Mouse (Mus musculus) embryonic facial prominence, embryonic 14.5 days (tissue): ENCODE measurements at regions not wholly inside any gene's neighbourhood (a gene's known extent, or its start where the extent isn't known, plus 50 kb on each side); places are given as distances from the start of the nearest gene placed in this dataset.

Experiments used
- ATAC-seq: fragments of 200-750 bp; cut with Nextera tagmentation; 2 replicates; pipeline ENCODE4 v1.8.0; 2017; ENCODE audit warnings: low read depth, moderate number of reproducible peaks, moderate TSS enrichment
- DNase-seq: peaks from one replicate; pipeline ENCODE4 v3.0.0-alpha.2; 2015; ENCODE audit warnings: low spot score
- H3K27ac ChIP-seq: fragments of 300-500 bp; sonication (generic); replicated peaks from 2 replicates; pipeline ENCODE4 v1.5.1; 2014; ENCODE audit warnings: low read depth, mild to moderate bottlenecking, low read length, moderate library complexity
- H3K27me3 ChIP-seq: fragments of 300-500 bp; sonication (generic); replicated peaks from 2 replicates; pipeline ENCODE4 v1.6.1; 2014; ENCODE audit warnings: low read length; ENCODE audit not compliant: control insufficient read depth, insufficient read depth
- H3K36me3 ChIP-seq: fragments of 300-500 bp; sonication (generic); 2 replicates; pipeline ENCODE4 v1.6.1; 2014; ENCODE audit warnings: low read length, mixed read lengths; ENCODE audit not compliant: control insufficient read depth, insufficient read depth
- H3K4me1 ChIP-seq: fragments of 300-500 bp; sonication (generic); 2 replicates; pipeline ENCODE4 v1.6.1; 2014; ENCODE audit warnings: antibody characterized with exemption, low read length; ENCODE audit not compliant: control insufficient read depth, insufficient read depth
- H3K4me2 ChIP-seq: fragments of 300-500 bp; sonication (generic); 2 replicates; pipeline ENCODE4 v1.6.1; 2014; ENCODE audit warnings: low read depth, mild to moderate bottlenecking, low read length, moderate library complexity, mixed read lengths
- H3K4me3 ChIP-seq: fragments of 300-500 bp; sonication (generic); 2 replicates; pipeline ENCODE4 v1.5.1; 2014; ENCODE audit warnings: low read depth, mild to moderate bottlenecking, low read length
- H3K9ac ChIP-seq: fragments of 300-500 bp; sonication (generic); 2 replicates; pipeline ENCODE4 v1.6.1; 2014; ENCODE audit warnings: low read depth, mild to moderate bottlenecking, low read length, moderate library complexity, mixed read lengths
- H3K9me3 ChIP-seq: fragments of 300-500 bp; sonication (generic); 2 replicates; pipeline ENCODE4 v1.6.1; 2016; ENCODE audit warnings: low read length; ENCODE audit not compliant: control insufficient read depth
- WGBS: fragments of 180-500 bp; shearing (Covaris S2); extraction: QIAGEN DNeasy Blood & Tissue Kit; methylation state at CpG from one replicate; pipeline ENCODE4 v1.1.7; 2014; 5-methylcytosine and 5-hydroxymethylcytosine counted together

DNA sequence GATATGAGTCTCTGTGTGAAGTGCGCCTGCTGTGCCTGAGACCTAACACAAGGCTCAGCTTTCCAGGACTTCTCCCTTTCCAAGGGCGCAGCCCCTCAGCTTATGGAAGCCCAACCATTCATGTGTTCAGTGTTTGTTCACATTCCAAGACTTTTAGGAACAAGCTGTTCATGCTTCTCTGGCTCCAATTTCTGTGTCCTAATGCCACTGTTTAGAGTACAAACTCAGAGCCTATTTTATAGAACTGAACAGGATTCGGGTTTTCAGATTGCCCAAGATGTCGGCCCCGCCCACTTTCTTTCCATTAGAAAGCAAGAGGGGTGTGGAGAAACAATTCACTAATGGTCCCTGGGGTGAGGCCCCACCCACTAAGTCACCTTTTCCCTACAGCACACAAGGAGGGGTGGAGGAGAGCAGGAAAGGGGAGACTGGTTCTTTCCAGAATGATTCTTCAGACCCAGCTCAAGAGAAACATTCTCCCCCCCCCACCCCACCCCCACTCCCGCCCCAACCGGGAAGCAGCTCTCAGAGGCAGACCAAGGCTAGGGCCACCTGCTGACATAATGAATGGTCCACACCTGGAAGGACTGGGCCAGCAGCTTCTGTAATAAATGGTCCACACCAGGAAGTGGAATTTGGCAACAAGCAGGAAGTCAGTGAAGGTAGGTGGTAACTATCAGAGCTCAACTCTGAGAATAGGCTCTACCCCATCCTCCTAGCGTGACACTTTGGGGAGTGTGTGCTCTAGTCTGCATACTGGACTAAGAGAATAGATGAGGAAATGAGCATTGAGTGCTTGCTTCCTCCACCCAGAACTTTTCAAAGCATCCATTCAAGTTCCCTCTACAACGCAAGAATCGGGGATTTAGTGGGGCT, 120.2 kb upstream of the Zfp648 start:
- H3K27me3 ChIP-seq = no peaks in the 10 kb centered on the region
- no peaks in the 10 kb centered on the region for H3K36me3 ChIP-seq
- DNase-seq (peak; percentile 51), ATAC-seq (no peak)
- no peaks in the 10 kb centered on the region for H3K4me1 ChIP-seq
- no peak overlapping the region for H3K9ac ChIP-seq
- H3K4me3 ChIP-seq = no peak overlapping the region
- H3K9me3 ChIP-seq = no peaks in the 10 kb centered on the region
- 53% methylated on average over 10 of the region's 10 CpGs for WGBS
- no peak overlapping the region for H3K27ac ChIP-seq
- no peak overlapping the region for H3K4me2 ChIP-seq

DNA sequence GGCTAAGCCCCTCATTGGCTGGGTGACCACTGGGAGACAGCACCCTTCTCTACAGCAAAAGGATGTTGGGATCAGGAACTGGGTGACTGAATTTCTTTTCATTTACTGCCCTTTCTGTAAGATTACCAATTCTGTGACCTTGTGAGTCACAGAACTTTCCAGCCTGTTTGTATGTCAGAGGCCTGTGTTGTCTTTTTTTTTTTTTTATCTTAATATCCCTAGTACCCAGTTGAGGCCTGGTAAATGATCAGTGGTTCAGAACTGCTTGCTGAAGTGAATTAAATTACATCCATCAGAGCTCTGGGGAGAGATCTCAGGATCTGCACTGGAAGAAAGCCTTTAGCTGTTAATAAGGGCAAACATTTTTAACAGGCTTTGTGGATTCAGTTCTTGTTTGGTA, 114.8 kb upstream of the Zfp648 start:
- H3K9me3 ChIP-seq = no peaks in the 10 kb centered on the region
- no peaks in the 10 kb centered on the region for H3K27me3 ChIP-seq
- no peak for ATAC-seq
- no peak for DNase-seq
- H3K4me2 ChIP-seq = no peak overlapping the region
- H3K9ac ChIP-seq = no peak overlapping the region
- no peak overlapping the region for H3K27ac ChIP-seq
- H3K4me3 ChIP-seq = no peak overlapping the region
- no peaks in the 10 kb centered on the region for H3K36me3 ChIP-seq
- no peaks in the 10 kb centered on the region for H3K4me1 ChIP-seq

- no peaks in the 10 kb centered on the region for H3K9me3 ChIP-seq
- H3K4me1 ChIP-seq = no peaks in the 10 kb centered on the region
- no peak overlapping the region for H3K4me2 ChIP-seq
- H3K27me3 ChIP-seq = no peaks in the 10 kb centered on the region
- ATAC-seq = no peak
- H3K36me3 ChIP-seq = no peaks in the 10 kb centered on the region
- WGBS = 77% methylated on average over 3 of the region's 3 CpGs
- DNase-seq = no peak
- no peak overlapping the region for H3K4me3 ChIP-seq
- no peak overlapping the region for H3K9ac ChIP-seq
- no peak overlapping the region for H3K27ac ChIP-seq
Measured at GRCm38 (mm10) chr1:154089815-154090214, 111.2 kb upstream of the Zfp648 start.

GRCm38 (mm10) chr1:154090521-154091490, 110.2 kb upstream of the Zfp648 start:
- Histone ChIP-seq H3K4me3 (no peak overlapping the region), H3K9me3 (no peaks in the 10 kb centered on the region), H3K9ac (no peak overlapping the region), H3K4me2 (no peak overlapping the region), H3K36me3 (no peaks in the 10 kb centered on the region), H3K27ac (no peak overlapping the region), H3K27me3 (no peaks in the 10 kb centered on the region), H3K4me1 (no peaks in the 10 kb centered on the region)
- ATAC-seq = no peak
- WGBS = 66% methylated on average over 7 of the region's 7 CpGs
- no peak for DNase-seq

DNA sequence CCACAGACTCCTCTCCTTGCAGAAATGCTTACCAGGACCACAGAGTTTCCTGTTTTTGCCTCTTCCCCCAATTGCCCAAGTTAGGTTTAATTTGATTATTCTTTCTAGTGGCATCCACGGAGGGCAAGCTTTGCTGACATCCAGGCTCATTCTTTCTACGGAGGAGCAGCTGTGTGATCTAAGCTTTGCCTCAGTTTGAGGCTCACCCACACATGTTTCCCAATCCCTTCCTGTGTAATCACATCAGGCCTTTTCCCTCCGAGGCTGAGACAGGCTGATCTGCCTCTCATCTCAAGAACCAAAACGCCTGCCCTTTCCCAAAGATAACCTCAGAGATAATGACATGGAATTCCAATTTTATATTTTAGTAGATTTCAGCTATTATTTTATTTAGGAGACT, 107.4 kb upstream of the Zfp648 start:
- 58% methylated on average over 4 of the region's 4 CpGs for WGBS
- no peak overlapping the region for H3K4me3 ChIP-seq
- no peak overlapping the region for H3K4me2 ChIP-seq
- no peak overlapping the region for H3K9ac ChIP-seq
- no peaks in the 10 kb centered on the region for H3K4me1 ChIP-seq
- no peak for DNase-seq
- no peaks in the 10 kb centered on the region for H3K9me3 ChIP-seq
- H3K27ac ChIP-seq = no peak overlapping the region
- no peaks in the 10 kb centered on the region for H3K36me3 ChIP-seq
- H3K27me3 ChIP-seq = no peaks in the 10 kb centered on the region
- no peak for ATAC-seq

- Histone ChIP-seq H3K4me3 (no peak overlapping the region), H3K4me1 (no peaks in the 10 kb centered on the region), H3K9me3 (no peaks in the 10 kb centered on the region), H3K4me2 (no peak overlapping the region), H3K27ac (no peak overlapping the region), H3K36me3 (no peaks in the 10 kb centered on the region), H3K9ac (no peak overlapping the region), H3K27me3 (no peaks in the 10 kb centered on the region)
- ATAC-seq (no peak), DNase-seq (no peak)
- 77% methylated on average over 5 of the region's 5 CpGs for WGBS
Measured at GRCm38 (mm10) chr1:154094357-154094756, 106.6 kb upstream of the Zfp648 start.

DNA sequence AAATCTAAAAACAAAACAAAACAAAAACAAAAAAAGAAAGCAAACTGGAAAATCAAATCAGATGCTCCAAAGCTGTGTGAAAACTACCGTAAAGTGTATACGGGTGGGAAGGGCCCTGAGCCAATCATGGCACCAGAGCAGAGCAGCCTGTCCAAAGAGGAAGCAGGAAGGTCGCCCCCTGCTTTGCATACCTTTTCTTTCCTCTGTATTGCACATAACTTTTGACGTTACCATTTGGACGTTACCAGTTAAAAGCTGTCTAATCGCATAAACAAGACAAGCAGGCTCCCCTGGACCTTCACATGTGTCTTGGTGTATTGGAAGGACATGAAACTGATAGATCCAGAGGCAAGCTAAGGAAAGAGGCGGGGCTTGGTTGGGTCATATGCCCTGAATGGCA, 104.9 kb upstream of the Zfp648 start:
- H3K27me3 ChIP-seq = no peaks in the 10 kb centered on the region
- WGBS = 85% methylated on average over 7 of the region's 7 CpGs
- DNase-seq (no peak), ATAC-seq (no peak)
- no peaks in the 10 kb centered on the region for H3K9me3 ChIP-seq
- H3K9ac ChIP-seq = no peak overlapping the region
- H3K36me3 ChIP-seq = no peaks in the 10 kb centered on the region
- H3K4me3 ChIP-seq = no peak overlapping the region
- H3K27ac ChIP-seq = no peak overlapping the region
- H3K4me2 ChIP-seq = no peak overlapping the region
- no peaks in the 10 kb centered on the region for H3K4me1 ChIP-seq

GRCm38 (mm10) chr1:154096911-154097310, 104.1 kb upstream of the Zfp648 start:
- Histone ChIP-seq H3K27ac (no peak overlapping the region), H3K4me3 (no peak overlapping the region), H3K9me3 (no peaks in the 10 kb centered on the region), H3K36me3 (no peaks in the 10 kb centered on the region), H3K4me1 (no peaks in the 10 kb centered on the region), H3K4me2 (no peak overlapping the region), H3K9ac (no peak overlapping the region), H3K27me3 (no peaks in the 10 kb centered on the region)
- ATAC-seq (no peak), DNase-seq (no peak)
- 95% methylated on average over 2 of the region's 2 CpGs for WGBS
